Mouse (Mus musculus): ENCODE measurements at regions not wholly inside any gene's neighbourhood (a gene's known extent, or its start where the extent isn't known, plus 50 kb on each side); places are given as distances from the start of the nearest gene placed in this dataset.

GRCm38 (mm10) chr8:90635766-90636492 is 181.3 kb downstream of the Gm19935 start:
- DNase-seq: no peak

DNA sequence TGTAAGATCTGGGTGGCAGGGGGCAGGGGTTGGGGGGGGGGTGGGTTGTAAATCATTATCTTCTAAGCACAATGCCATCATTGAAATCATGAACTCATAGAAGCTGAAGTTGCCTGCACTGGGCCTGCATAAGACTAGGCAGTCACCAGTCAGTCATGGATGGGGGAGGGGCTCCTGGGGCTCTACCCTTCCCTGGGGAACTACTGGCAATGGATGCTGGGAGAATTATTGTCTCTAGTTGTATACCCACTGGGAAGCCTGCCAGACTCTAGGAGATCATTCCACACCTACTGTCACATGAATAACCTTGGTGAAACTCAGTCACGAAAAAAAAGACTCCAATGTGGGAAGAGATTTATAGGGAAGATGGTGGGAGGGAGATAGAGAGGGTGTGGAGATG is 186.4 kb downstream of the Gm19935 start:
- no peak for DNase-seq

DNA sequence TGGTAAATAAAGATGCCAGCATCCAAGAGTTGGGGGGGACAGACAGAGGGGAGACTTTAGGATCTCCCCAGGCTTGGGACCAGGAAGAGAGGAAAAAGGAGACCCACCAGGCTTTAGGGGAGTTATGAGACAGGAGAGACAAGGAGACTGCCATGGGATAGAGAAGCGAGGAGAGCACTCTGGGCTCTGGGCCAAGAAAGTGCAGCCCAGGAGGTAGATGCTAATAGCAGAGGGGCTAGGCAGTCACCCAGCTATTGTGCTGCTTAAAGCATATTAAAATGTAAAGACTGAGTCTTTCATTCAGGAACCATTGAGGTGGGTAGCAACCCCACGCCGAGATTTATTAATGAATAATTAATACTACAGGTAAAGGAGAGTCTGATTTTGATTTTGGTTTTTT is 208.8 kb downstream of the Gm19935 start:
- DNase-seq: no peak

GRCm38 (mm10) chr8:90600946-90601695 is 216.1 kb downstream of the Gm19935 start:
- no peak for DNase-seq

DNA sequence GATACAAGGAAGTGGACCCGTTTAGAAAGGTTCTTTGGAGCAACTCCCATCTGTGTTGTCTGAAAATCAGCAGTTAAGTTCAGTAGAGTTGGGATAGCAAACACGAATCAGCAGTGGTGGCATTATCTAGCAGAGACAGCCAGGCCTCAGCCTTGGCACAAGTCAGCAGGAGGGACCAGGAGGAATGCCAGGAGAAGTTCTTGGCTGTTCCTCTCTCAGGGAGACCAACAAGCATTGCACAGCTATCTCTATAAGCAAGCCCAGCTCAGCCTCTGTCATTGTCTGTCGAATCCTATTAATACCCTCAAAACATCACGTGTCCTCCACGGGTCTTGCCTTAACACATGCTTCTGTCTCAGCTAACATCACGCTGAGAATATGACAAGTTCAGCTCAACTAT is 219.8 kb downstream of the Gm19935 start:
- DNase-seq: no peak

DNA sequence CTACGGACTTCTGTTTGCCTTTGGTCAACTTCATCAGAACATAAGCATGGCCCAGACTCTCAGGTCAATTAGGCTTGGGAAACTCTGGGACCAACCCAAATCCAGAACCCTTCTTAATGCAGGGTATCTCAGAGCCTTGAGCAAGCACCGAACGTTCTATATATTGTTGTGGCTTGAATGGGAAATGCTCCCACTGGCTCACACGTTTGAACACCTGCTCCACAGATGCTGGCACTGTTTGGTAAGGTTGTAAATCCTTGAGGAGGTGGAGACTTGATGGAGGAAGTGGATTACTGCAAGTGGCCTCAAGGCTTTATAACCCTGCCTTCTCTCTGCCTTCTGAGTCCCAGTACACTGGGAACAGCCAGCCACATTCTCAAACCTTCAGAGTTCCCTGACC is 231.3 kb upstream of the Tox3 start:
- DNase-seq: no peak

GRCm38 (mm10) chr8:90576976-90577375 is 228.8 kb upstream of the Tox3 start:
- DNase-seq: no peak

- no peak for DNase-seq
These were observed 226.5 kb upstream of the Tox3 start for GRCm38 (mm10) chr8:90574676-90575075.

DNA sequence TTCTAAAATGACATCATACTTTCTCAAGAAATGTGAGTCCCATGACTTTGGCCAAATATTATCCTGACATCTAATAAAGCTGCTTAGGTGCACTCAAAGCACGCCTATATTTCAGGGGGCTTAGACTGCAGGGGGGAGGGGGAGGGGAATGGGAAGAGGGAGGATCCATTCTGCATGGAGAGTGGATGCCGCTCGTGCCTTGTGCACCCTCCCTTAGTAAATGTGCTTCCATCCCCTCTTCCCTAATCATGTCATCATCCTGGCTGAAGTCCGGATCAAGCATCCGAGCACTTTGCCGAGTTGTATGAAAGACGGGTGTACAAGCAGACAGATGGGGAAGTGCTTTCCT is 207.9 kb upstream of the Tox3 start:
- no peak for DNase-seq

- DNase-seq: no peak
These were observed 207.4 kb upstream of the Tox3 start for GRCm38 (mm10) chr8:90555415-90556078.

DNA sequence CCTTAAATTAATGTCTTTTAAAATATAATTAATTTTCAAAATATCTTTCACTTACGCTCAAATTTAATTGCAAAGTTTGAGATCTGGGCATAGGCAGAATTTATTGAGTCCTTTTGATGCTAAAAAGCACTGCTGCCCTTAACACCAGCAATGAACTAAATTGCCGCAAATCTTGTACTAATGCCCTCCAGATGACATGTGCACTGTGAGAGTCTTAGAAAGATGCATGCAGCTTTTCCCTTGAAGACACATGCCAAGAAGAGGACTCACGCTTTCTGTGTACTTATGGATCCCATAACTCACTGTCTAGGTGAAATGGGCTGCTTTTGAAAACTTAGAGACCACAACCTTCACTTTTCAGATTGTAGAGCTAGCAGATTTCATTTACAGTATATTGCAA is 199.1 kb upstream of the Tox3 start:
- no peak for DNase-seq

- no peak for DNase-seq
These were observed 194.5 kb upstream of the Tox3 start for GRCm38 (mm10) chr8:90542619-90543018.

DNA sequence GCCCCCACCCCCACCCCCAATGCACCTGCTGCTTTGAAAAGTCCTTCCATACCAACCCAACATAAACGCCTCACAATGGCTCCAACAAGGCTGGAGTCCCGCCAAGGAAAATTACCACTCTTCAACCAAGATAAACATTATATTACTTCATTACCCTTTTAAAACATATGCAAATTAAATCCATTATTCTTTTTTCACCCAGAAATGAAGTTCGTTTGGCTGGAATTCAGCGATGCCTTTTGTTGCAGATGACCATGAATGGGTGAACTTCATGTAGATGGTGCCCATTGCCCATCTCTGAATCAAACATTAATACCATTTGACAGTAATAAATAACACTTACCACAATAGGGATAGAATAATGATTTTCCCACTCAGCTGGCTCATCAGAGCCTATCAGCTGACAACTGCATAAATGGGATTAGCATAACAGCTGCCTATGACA is 188.1 kb upstream of the Tox3 start:
- no peak for DNase-seq

DNA sequence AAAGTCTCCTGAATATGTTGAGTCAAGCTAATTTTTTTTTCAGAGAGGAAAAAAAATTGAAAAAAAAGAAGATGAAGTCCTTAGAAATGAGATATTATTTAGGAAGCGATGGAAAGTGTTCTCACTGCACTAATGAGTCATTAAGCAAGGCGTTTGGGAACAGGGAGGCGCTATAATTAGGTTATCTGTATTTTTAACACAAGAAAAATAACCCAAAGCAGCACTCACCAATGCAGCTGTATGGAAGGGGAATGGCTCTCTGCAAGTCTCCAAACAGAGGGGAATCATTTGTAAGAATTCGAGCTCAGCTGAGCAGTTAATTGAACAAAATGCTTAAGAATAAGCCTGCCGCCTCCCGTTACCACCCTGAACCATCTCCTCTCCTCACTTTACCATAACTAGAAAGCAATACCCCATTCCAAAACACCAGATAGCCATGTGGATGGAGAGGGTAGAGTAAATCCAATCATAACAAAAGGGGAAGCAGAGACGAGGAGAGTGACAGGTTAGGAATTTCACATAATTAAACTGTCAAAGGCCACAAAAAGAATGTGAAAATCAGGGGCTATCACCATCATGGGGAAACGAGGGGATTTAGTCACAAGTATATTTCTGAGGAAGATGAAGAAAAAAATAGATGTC is 187.5 kb upstream of the Tox3 start:
- DNase-seq: no peak

GRCm38 (mm10) chr8:90521393-90521792 is 173.2 kb upstream of the Tox3 start:
- DNase-seq: no peak

- DNase-seq: no peak
These were observed 172.0 kb upstream of the Tox3 start for GRCm38 (mm10) chr8:90520186-90520585.

GRCm38 (mm10) chr8:90519567-90519966 is 171.4 kb upstream of the Tox3 start:
- no peak for DNase-seq

GRCm38 (mm10) chr8:90514191-90514590 is 166.0 kb upstream of the Tox3 start:
- no peak for DNase-seq

DNA sequence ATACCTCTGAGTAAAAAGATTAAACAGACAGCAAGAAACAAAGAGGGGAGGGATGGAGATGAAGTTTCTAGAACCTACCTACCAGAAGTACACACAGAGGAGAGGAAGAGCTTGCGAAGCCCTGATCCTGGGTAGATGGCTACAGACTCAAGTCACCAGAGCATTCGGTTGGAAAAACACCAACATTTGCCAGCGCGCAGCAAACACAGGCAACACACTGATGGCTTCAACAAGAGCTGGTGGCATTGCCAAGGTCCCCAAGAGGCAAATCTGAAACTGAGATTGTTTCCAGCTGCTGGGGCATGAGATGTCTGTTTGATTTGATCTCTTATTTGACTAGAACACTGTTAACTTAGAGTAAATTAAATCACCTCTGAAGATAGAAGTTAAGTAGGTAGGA is 165.5 kb upstream of the Tox3 start:
- no peak for DNase-seq

DNA sequence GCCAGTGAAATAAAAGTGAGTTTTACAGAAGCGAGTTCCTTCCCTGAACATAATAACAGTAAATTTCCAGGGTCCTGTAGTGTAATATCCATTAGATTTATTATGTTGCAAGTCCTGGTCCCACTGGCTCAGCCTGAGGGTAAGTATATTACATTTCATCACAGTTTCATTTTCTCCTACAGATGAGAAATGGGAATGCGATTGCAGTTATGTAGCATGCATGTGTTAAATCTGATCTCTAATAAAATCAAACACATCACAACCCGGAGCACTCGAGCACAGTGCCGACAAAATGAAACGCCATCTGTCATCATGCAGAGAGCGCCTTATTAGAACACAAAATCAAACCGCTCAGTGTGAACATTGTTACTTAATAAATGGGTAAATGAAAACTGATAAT is 165.0 kb upstream of the Tox3 start:
- no peak for DNase-seq

- DNase-seq: no peak
These were observed 164.5 kb upstream of the Tox3 start for GRCm38 (mm10) chr8:90512594-90512993.

DNA sequence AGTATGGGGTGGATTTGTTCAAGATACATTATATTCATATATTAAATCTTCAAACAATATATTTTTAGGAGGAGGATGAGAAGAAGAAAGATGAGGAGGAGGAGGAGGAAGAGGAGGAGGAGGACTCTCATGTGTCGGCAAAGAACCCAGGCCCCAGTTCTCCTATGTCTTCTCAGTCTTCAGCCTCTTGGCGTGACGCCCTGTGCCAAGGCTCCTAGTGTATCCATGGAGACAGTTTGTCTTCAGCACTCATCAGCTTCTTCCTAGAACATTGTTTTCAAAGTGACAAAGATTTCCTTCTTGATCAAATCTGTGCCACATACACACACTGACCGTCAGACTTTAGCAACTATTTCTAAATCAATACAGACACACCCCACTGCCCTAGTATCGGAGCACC is 156.4 kb upstream of the Tox3 start:
- DNase-seq: no peak

- no peak for DNase-seq
These were observed 155.2 kb upstream of the Tox3 start for GRCm38 (mm10) chr8:90503306-90503705.

Measured in adrenal gland, postnatal 25 days (tissue).